Mouse (Mus musculus) ES-E14 (cell line): Measurements from ENCODE around the gene Ldb2. TPM values are rescaled to one million over a fixed set of nuclear protein-coding genes. Genes with fewer than 3 reads are reported as not detected.

Experiments used
- DNase-seq: peaks from one replicate; pipeline ENCODE4 v3.0.0-alpha.2; 2013; ENCODE audit warnings: low read depth, low spot score
- H3K27ac ChIP-seq: 2 replicates; pipeline ENCODE4 v1.5.1; 2012; ENCODE audit warnings: low read depth, mild to moderate bottlenecking, low read length, moderate library complexity, mixed read lengths; ENCODE audit not compliant: poor library complexity, insufficient read depth, severe bottlenecking
- H3K36me3 ChIP-seq: 2 replicates; pipeline ENCODE4 v1.6.1; 2012; ENCODE audit warnings: mild to moderate bottlenecking, low read length, moderate library complexity, mixed read lengths; ENCODE audit not compliant: control insufficient read depth, poor library complexity, insufficient read depth, severe bottlenecking
- H3K4me1 ChIP-seq, 2 experiments: fragments of 150-350 bp in 1 of 2; sonication (generic) in 1 of 2; 2 replicates each; pipeline ENCODE4 v1.6.1; 2012; ENCODE audit warnings: low read length in 2 of 2, mild to moderate bottlenecking in 1 of 2, mixed read lengths in 1 of 2; ENCODE audit not compliant: control insufficient read depth in 2 of 2, insufficient read depth in 2 of 2, poor library complexity in 1 of 2
- H3K4me3 ChIP-seq, 2 experiments: fragments of 150-350 bp in 1 of 2; sonication (generic) in 1 of 2; 2 replicates each; pipeline ENCODE4 v1.5.1; 2012; ENCODE audit warnings: low read length in 2 of 2, low read depth in 1 of 2, mild to moderate bottlenecking in 1 of 2, mixed read lengths in 1 of 2; ENCODE audit not compliant: insufficient read depth in 1 of 2, poor library complexity in 1 of 2, severe bottlenecking in 1 of 2
- H3K9ac ChIP-seq: 2 replicates; pipeline ENCODE4 v1.6.1; 2012; ENCODE audit warnings: low read depth, mild to moderate bottlenecking, low read length, mixed read lengths; ENCODE audit not compliant: poor library complexity, insufficient read depth, severe bottlenecking
- H3K9me3 ChIP-seq: fragments of 150-350 bp; sonication (generic); 2 replicates; pipeline ENCODE4 v1.6.1; 2012; ENCODE audit warnings: low read depth, mild to moderate bottlenecking, low read length; ENCODE audit not compliant: control insufficient read depth, insufficient read depth
- CHD2 ChIP-seq: IDR thresholded peaks from 2 replicates; pipeline ENCODE4 v1.6.1; 2014; ENCODE audit warnings: mild to moderate bottlenecking, low read depth, low read length, inconsistent platforms
- HCFC1 ChIP-seq: IDR thresholded peaks from 2 replicates; pipeline ENCODE4 v1.6.1; 2012; ENCODE audit warnings: low read length, inconsistent platforms, borderline replicate concordance; ENCODE audit not compliant: insufficient read depth
- MAFK ChIP-seq: IDR thresholded peaks from 2 replicates; pipeline ENCODE4 v1.6.1; 2014; ENCODE audit warnings: mild to moderate bottlenecking, low read depth, low read length, inconsistent platforms; ENCODE audit not compliant: insufficient read depth
- ZC3H11A ChIP-seq: IDR thresholded peaks from 2 replicates; pipeline ENCODE4 v1.6.1; 2012; ENCODE audit warnings: low read depth, mild to moderate bottlenecking, inconsistent platforms, low read length, borderline replicate concordance
- ZNF384 ChIP-seq: IDR thresholded peaks from 2 replicates; pipeline ENCODE4 v1.6.1; 2012; ENCODE audit warnings: low read depth, low read length, inconsistent platforms
- in situ Hi-C, 2 experiments: fragments of 600-800 bp; cut with MboI; formaldehyde crosslinking; loops; one replicate each; pipeline ENCODE4 v1.15.1; 2025; ENCODE audit warnings: low sequenced_read_pairs in 2 of 2, inconsistent platforms in 1 of 2; ENCODE audit not compliant: unreplicated experiment in 2 of 2
- total RNA-seq: library from RNA; depleted of rRNA; stranded (reverse); fragments of 300-350 nt; gene quantifications from 2 replicates; pipeline ENCODE4 v1.2.3, GENCODE M21; 2012

Ldb2 gene
- total RNA-seq, 1 experiment, result 0.40 TPM

DNA sequence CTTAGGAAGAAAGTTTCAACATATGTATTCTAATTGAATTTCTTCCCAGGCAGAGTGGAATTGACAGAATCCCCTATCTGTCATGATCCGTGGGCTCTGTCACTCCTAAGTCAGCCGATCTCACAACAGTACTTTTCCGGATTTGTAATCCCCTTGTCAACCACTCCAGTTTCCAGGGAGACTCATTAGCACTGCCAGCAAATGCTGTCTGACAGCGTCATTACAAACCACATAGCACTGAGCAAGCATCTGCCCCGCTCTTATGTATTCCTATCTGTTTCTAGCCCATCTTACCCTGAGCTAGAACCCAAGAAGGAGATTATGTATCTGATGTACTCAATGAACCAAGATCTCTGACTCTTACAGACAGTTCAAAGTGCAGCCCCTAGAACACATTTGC lies 105.8 kb downstream of the Ldb2 start:
- DNase-seq, result no peak
- H3K27ac ChIP-seq, result no peak overlapping the region

DNA sequence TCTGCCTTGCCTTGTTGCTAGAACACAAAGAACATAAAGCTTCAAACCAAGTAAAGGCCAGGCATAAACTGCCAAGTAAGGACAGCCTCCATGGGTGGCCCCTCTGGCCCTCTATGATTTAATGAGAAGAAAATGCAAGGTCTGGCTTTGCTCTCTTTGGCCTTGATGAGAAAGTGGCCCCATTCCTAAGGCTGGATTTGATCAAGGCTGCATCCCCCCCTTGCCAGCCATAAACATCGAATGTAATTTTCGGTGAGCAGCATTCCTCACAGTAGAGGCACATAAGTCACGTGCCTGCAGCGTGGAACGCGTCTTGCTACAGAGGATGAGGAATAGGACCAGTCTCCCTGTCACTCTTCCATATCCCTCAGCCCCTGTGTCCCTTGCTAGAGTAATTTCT lies 113.1 kb downstream of the Ldb2 start:
- no peak overlapping the region for H3K4me3 ChIP-seq
- no peak overlapping the region for H3K9ac ChIP-seq
- TF ChIP-seq ZNF384 (no peak), ZC3H11A (no peak), CHD2 (no peak), HCFC1 (no peak), MAFK (no peak)
- no peaks in the 10 kb centered on the region for H3K9me3 ChIP-seq
- H3K4me1 ChIP-seq, result no peaks in the 10 kb centered on the region
- in situ Hi-C loops, result no loop called here
- no peak overlapping the region for H3K27ac ChIP-seq
- H3K36me3 ChIP-seq, result no peaks in the 10 kb centered on the region
- DNase-seq, result no peak

More for the DNA sequence above, 105.8 kb downstream of the Ldb2 start:
- Histone ChIP-seq H3K4me3 (no peak overlapping the region), H3K36me3 (no peaks in the 10 kb centered on the region), H3K9me3 (no peaks in the 10 kb centered on the region), H3K9ac (no peak overlapping the region), H3K4me1 (no peaks in the 10 kb centered on the region)
- in situ Hi-C loops, result no loop called here
- TF ChIP-seq CHD2 (no peak), ZNF384 (no peak), HCFC1 (no peak), MAFK (no peak), ZC3H11A (no peak)

DNA sequence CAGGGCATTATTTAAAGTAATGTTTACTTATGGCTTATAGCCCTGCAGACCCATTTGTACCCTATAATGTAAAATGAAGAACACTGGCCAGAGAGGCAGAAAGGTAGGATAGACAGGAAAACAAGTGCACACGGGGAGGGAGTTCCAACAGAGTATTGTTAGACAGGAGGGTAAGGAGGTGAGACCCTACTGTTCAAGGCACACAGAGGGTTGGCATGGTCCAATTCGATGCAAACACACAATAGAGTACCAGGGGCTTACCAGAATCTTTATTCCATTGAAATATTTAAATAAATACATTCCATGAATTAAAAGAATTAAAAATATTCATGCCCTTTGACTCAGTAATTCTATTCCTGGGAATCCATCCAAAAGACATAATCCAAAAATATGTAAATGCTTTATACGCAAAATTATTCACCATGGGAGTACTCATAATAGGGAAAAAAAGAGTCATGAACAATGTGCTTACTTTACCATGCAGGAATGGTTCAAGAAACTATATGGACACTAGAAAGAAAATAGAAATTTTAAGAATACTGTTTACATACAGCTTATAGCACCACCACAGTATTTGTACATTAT lies 118.3 kb downstream of the Ldb2 start:
- Histone ChIP-seq H3K27ac (no peak overlapping the region), H3K4me3 (no peak overlapping the region), H3K9me3 (no peaks in the 10 kb centered on the region), H3K9ac (no peak overlapping the region), H3K36me3 (no peaks in the 10 kb centered on the region), H3K4me1 (no peaks in the 10 kb centered on the region)
- no peak for DNase-seq
- no peak for TF ChIP-seq HCFC1
- no peak for TF ChIP-seq CHD2
- TF ChIP-seq MAFK, result no peak
- no peak for TF ChIP-seq ZNF384
- no peak for TF ChIP-seq ZC3H11A
- in situ Hi-C loops, result no loop called here

DNA sequence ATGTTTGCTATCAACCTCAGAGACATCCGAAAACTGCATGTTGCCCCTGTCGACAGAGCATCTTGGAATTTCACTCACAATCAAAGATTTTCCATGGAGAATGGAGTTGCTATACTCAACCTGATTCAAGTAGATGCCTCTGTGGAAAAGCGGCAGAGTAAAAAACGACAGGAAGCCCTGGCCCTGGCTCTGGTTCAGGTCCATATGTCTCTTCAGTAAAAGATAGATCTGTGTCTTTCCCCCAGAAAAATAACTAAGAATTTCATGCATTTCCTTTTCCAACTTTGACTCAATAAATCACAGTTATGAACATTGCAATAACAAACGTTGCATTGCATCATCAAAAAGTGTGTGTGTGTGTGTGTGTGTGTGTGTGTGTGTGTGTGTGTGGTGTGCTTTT lies 121.7 kb downstream of the Ldb2 start:
- TF ChIP-seq MAFK (no peak), HCFC1 (no peak), ZNF384 (no peak), CHD2 (no peak), ZC3H11A (no peak)
- H3K4me1 ChIP-seq, result no peaks in the 10 kb centered on the region
- no peak overlapping the region for H3K9ac ChIP-seq
- H3K9me3 ChIP-seq, result no peaks in the 10 kb centered on the region
- no peak for DNase-seq
- in situ Hi-C loops, result no loop called here
- H3K27ac ChIP-seq, result no peak overlapping the region
- H3K4me3 ChIP-seq, result no peak overlapping the region
- H3K36me3 ChIP-seq, result no peaks in the 10 kb centered on the region
